Mouse (Mus musculus) hindbrain, postnatal 0 days (tissue): ENCODE results near the gene Depdc1b. TPM values are rescaled to one million over a fixed set of nuclear protein-coding genes. Genes with fewer than 3 reads are reported as not detected.

Source experiments
- ATAC-seq: fragments of 200-750 bp; cut with Nextera tagmentation; 2 replicates; pipeline ENCODE4 v1.8.0; 2017; ENCODE audit warnings: mild to moderate bottlenecking, moderate TSS enrichment, moderate library complexity
- DNase-seq: peaks from one replicate; pipeline ENCODE4 v3.0.0-alpha.2; 2015; ENCODE audit warnings: low spot score
- H3K27ac ChIP-seq: fragments of 300-500 bp; sonication (generic); 2 replicates; pipeline ENCODE4 v1.5.1; 2014; ENCODE audit warnings: mild to moderate bottlenecking
- H3K27me3 ChIP-seq: fragments of 300-500 bp; sonication (generic); 2 replicates; pipeline ENCODE4 v1.6.1; 2014; ENCODE audit warnings: low read length, mixed read lengths; ENCODE audit not compliant: insufficient read depth
- H3K36me3 ChIP-seq: fragments of 300-500 bp; sonication (generic); 2 replicates; pipeline ENCODE4 v1.6.1; 2014; ENCODE audit warnings: low read length, mixed read lengths; ENCODE audit not compliant: insufficient read depth
- H3K4me1 ChIP-seq: fragments of 300-500 bp; sonication (generic); 2 replicates; pipeline ENCODE4 v1.6.1; 2014; ENCODE audit warnings: antibody characterized with exemption, low read length, mixed read lengths; ENCODE audit not compliant: insufficient read depth
- H3K4me2 ChIP-seq: fragments of 300-500 bp; sonication (generic); 2 replicates; pipeline ENCODE4 v1.6.1; 2014; ENCODE audit warnings: low read depth, mild to moderate bottlenecking, low read length, moderate library complexity, mixed read lengths
- H3K4me3 ChIP-seq: fragments of 300-500 bp; sonication (generic); 2 replicates; pipeline ENCODE4 v1.5.1; 2014; ENCODE audit warnings: low read length
- H3K9ac ChIP-seq: fragments of 300-500 bp; sonication (generic); replicated peaks from 2 replicates; pipeline ENCODE4 v1.6.1; 2014; ENCODE audit warnings: mild to moderate bottlenecking, low read length, moderate library complexity, mixed read lengths
- H3K9me3 ChIP-seq: fragments of 300-500 bp; sonication (generic); 2 replicates; pipeline ENCODE4 v1.6.1; 2016; ENCODE audit warnings: low read length, mixed read lengths
- CTCF ChIP-seq: IDR thresholded peaks from 2 replicates; pipeline ENCODE4 v1.5.1; 2016; ENCODE audit warnings: antibody characterized with exemption, control low read depth, low read depth
- WGBS: fragments of 180-500 bp; shearing (Covaris S2); extraction: QIAGEN DNeasy Blood & Tissue Kit; methylation state at CpG from one replicate; pipeline ENCODE4 v1.1.7; 2014; 5-methylcytosine and 5-hydroxymethylcytosine counted together
- polyA plus RNA-seq: library from polyadenylated mRNA; unstranded; fragments of >200 nt; fragmentation: Nextera tagmentation; extraction: Ambion mirVana; gene quantifications from 2 replicates; pipeline ENCODE4 v1.2.1, GENCODE M21; 2015
- total RNA-seq: library from RNA; depleted of rRNA; stranded (reverse); fragments of >200 nt; gene quantifications from 2 replicates; pipeline ENCODE4 v1.2.3, GENCODE M21; 2014

Gene Depdc1b
- total and polyA plus RNA-seq, 2 experiments from 2014 or later: 0.94 to 1.8 TPM

- no peak overlapping the region for H3K27ac ChIP-seq
- H3K9me3 ChIP-seq: no peaks in the 10 kb centered on the region
- H3K36me3 ChIP-seq: no peaks in the 10 kb centered on the region
- H3K4me1 ChIP-seq: no peaks in the 10 kb centered on the region
- 72% methylated on average over 6 of the region's 6 CpGs for WGBS
- H3K4me2 ChIP-seq: no peak overlapping the region
- DNase-seq (no peak), ATAC-seq (no peak)
- H3K4me3 ChIP-seq: no peak overlapping the region
- no peak for TF ChIP-seq CTCF
- H3K27me3 ChIP-seq: no peaks in the 10 kb centered on the region
- H3K9ac ChIP-seq: no peak overlapping the region
Measured at GRCm38 (mm10) chr13:108428809-108429208, 112.7 kb downstream of the Depdc1b start.

- WGBS: 61% methylated on average over 2 of the region's 2 CpGs
- no peak overlapping the region for H3K27ac ChIP-seq
Measured at GRCm38 (mm10) chr13:108429623-108430022, 113.5 kb downstream of the Depdc1b start.

GRCm38 (mm10) chr13:108431776-108432175 is 115.6 kb downstream of the Depdc1b start:
- no peaks in the 10 kb centered on the region for H3K4me1 ChIP-seq
- H3K4me2 ChIP-seq: no peak overlapping the region

More at GRCm38 (mm10) chr13:108429623-108430022, 113.5 kb downstream of the Depdc1b start:
- DNase-seq (no peak), ATAC-seq (0 out of 2 replicates have a peak, but pooled peaks have one; percentile 12)
- no peaks in the 10 kb centered on the region for H3K9me3 ChIP-seq
- H3K27me3 ChIP-seq: no peaks in the 10 kb centered on the region
- no peak overlapping the region for H3K4me2 ChIP-seq
- no peak for TF ChIP-seq CTCF
- H3K4me3 ChIP-seq: no peak overlapping the region
- no peaks in the 10 kb centered on the region for H3K36me3 ChIP-seq
- H3K4me1 ChIP-seq: no peaks in the 10 kb centered on the region
- no peak overlapping the region for H3K9ac ChIP-seq

GRCm38 (mm10) chr13:108435687-108436086 is 119.6 kb downstream of the Depdc1b start:
- no peak overlapping the region for H3K4me3 ChIP-seq
- DNase-seq (no peak), ATAC-seq (no peak)
- no peak overlapping the region for H3K27ac ChIP-seq
- H3K27me3 ChIP-seq: no peaks in the 10 kb centered on the region
- no peaks in the 10 kb centered on the region for H3K36me3 ChIP-seq
- H3K4me1 ChIP-seq: no peaks in the 10 kb centered on the region
- no peak for TF ChIP-seq CTCF
- H3K4me2 ChIP-seq: no peak overlapping the region
- H3K9me3 ChIP-seq: no peaks in the 10 kb centered on the region
- H3K9ac ChIP-seq: no peak overlapping the region

More at GRCm38 (mm10) chr13:108431776-108432175, 115.6 kb downstream of the Depdc1b start:
- H3K27ac ChIP-seq: no peak overlapping the region
- WGBS: 95% methylated on average over 3 of the region's 3 CpGs
- ATAC-seq (no peak), DNase-seq (no peak)
- no peaks in the 10 kb centered on the region for H3K27me3 ChIP-seq
- TF ChIP-seq CTCF: no peak
- H3K36me3 ChIP-seq: no peaks in the 10 kb centered on the region
- no peaks in the 10 kb centered on the region for H3K9me3 ChIP-seq
- H3K9ac ChIP-seq: no peak overlapping the region
- H3K4me3 ChIP-seq: no peak overlapping the region

- H3K4me2 ChIP-seq: no peak overlapping the region
- no peaks in the 10 kb centered on the region for H3K27me3 ChIP-seq
- ATAC-seq (no peak), DNase-seq (no peak)
- no peaks in the 10 kb centered on the region for H3K36me3 ChIP-seq
- no peak overlapping the region for H3K4me3 ChIP-seq
- H3K9me3 ChIP-seq: no peaks in the 10 kb centered on the region
- no peak for TF ChIP-seq CTCF
- H3K27ac ChIP-seq: no peak overlapping the region
- no peaks in the 10 kb centered on the region for H3K4me1 ChIP-seq
- no peak overlapping the region for H3K9ac ChIP-seq
- 92% methylated on average over 2 of the region's 2 CpGs for whole genome bisulfite sequencing
Measured at GRCm38 (mm10) chr13:108437424-108437823, 121.3 kb downstream of the Depdc1b start.

GRCm38 (mm10) chr13:108439012-108439411 is 122.9 kb downstream of the Depdc1b start:
- Histone ChIP-seq H3K4me1 (no peaks in the 10 kb centered on the region), H3K27ac (no peak overlapping the region), H3K9ac (no peak overlapping the region), H3K36me3 (no peaks in the 10 kb centered on the region), H3K4me2 (no peak overlapping the region), H3K9me3 (no peaks in the 10 kb centered on the region), H3K4me3 (no peak overlapping the region), H3K27me3 (no peaks in the 10 kb centered on the region)
- DNase-seq (no peak), ATAC-seq (no peak)
- WGBS: 88% methylated on average over 1 of the region's 1 CpGs
- no peak for TF ChIP-seq CTCF

GRCm38 (mm10) chr13:108448348-108448931 is 132.3 kb downstream of the Depdc1b start:
- no peaks in the 10 kb centered on the region for H3K36me3 ChIP-seq
- DNase-seq (no peak), ATAC-seq (no peak)
- no peak for TF ChIP-seq CTCF
- no peak overlapping the region for H3K4me3 ChIP-seq
- H3K27me3 ChIP-seq: no peaks in the 10 kb centered on the region
- no peaks in the 10 kb centered on the region for H3K4me1 ChIP-seq
- 82% methylated on average over 11 of the region's 11 CpGs for WGBS
- no peak overlapping the region for H3K4me2 ChIP-seq
- no peak overlapping the region for H3K9ac ChIP-seq
- no peaks in the 10 kb centered on the region for H3K9me3 ChIP-seq
- H3K27ac ChIP-seq: no peak overlapping the region
